Mouse (Mus musculus): Measurements from ENCODE around the gene Rtel1. TPM values are rescaled to one million over a fixed set of nuclear protein-coding genes. Genes with fewer than 3 reads are reported as not detected.

The Rtel1 gene
- polyA plus RNA-seq, 1 experiment from 2014 or later = 50.6 TPM

Other genes with a start within 250 kb of the Rtel1 start
- gene Kcnq2, start 184.4 kb upstream of the Rtel1 start, polyA plus RNA-seq (2016; fragmentation: Nextera tagmentation; extraction: Ambion mirVana) = 0.07 and 0.50 TPM in 2 replicates
- gene Eef1a2, start 162.7 kb upstream of the Rtel1 start, polyA plus RNA-seq (2016; fragmentation: Nextera tagmentation; extraction: Ambion mirVana) = 0.95 and 2.6 TPM in 2 replicates
- 172 and 240 TPM in 2 replicates for gene Ppdpf, start 132.5 kb upstream of the Rtel1 start, polyA plus RNA-seq (2016; fragmentation: Nextera tagmentation; extraction: Ambion mirVana)
- not detected in 2 replicates for gene Ptk6, start 117.0 kb upstream of the Rtel1 start, polyA plus RNA-seq (2016; fragmentation: Nextera tagmentation; extraction: Ambion mirVana)
- 0.11 and 0.79 TPM in 2 replicates for gene Srms, start 106.6 kb upstream of the Rtel1 start, polyA plus RNA-seq (2016; fragmentation: Nextera tagmentation; extraction: Ambion mirVana)
- gene Fndc11, start 99.7 kb upstream of the Rtel1 start, polyA plus RNA-seq (2016; fragmentation: Nextera tagmentation; extraction: Ambion mirVana) = not detected in 2 replicates
- gene Helz2, start 77.7 kb upstream of the Rtel1 start, polyA plus RNA-seq (2016; fragmentation: Nextera tagmentation; extraction: Ambion mirVana) = 1.1 and 1.3 TPM in 2 replicates
- 13.1 and 13.2 TPM in 2 replicates for gene Gmeb2, start 31.7 kb upstream of the Rtel1 start, polyA plus RNA-seq (2016; fragmentation: Nextera tagmentation; extraction: Ambion mirVana)
- 0.37 and 1.0 TPM in 2 replicates for gene Stmn3, start 5.2 kb upstream of the Rtel1 start, polyA plus RNA-seq (2016; fragmentation: Nextera tagmentation; extraction: Ambion mirVana)
- gene Zgpat, start 45.2 kb downstream of the Rtel1 start, polyA plus RNA-seq (2016; fragmentation: Nextera tagmentation; extraction: Ambion mirVana) = 36.9 and 38.0 TPM in 2 replicates
- 64.1 and 65.6 TPM in 2 replicates for gene Arfrp1, start 45.7 kb downstream of the Rtel1 start, polyA plus RNA-seq (2016; fragmentation: Nextera tagmentation; extraction: Ambion mirVana)
- gene Lime1, start 60.3 kb downstream of the Rtel1 start, polyA plus RNA-seq (2016; fragmentation: Nextera tagmentation; extraction: Ambion mirVana) = 16.5 and 20.5 TPM in 2 replicates
- gene Zbtb46, start 139.7 kb downstream of the Rtel1 start, polyA plus RNA-seq (2016; fragmentation: Nextera tagmentation; extraction: Ambion mirVana) = 16.5 and 18.5 TPM in 2 replicates
- 0.11 TPM in 1 of 2 replicates, not detected in the other for gene Abhd16b, start 173.5 kb downstream of the Rtel1 start, polyA plus RNA-seq (2016; fragmentation: Nextera tagmentation; extraction: Ambion mirVana)
- 130 and 162 TPM in 2 replicates for gene Tpd52l2, start 177.4 kb downstream of the Rtel1 start, polyA plus RNA-seq (2016; fragmentation: Nextera tagmentation; extraction: Ambion mirVana)
- gene Dnajc5, start 200.7 kb downstream of the Rtel1 start, polyA plus RNA-seq (2016; fragmentation: Nextera tagmentation; extraction: Ambion mirVana) = 87.2 and 97.0 TPM in 2 replicates

Measured in heart, embryonic 10.5 days (tissue).